Mouse (Mus musculus) left cerebral cortex, postnatal 10 days (tissue): ENCODE measurements around the gene Slc38a11. TPM values are rescaled to one million over a fixed set of nuclear protein-coding genes. Genes with fewer than 3 reads are reported as not detected.

Experiments
- DNase-seq, 2 experiments: peaks; one replicate each; pipeline ENCODE4 v3.0.0; 2021 to 2022; ENCODE audit warnings: low spot score in 2 of 2, mixed read lengths in 1 of 2; ENCODE audit errors: extremely low spot score in 1 of 2
- intact Hi-C: fragments of 180-260 bp; cut with DNase I; formaldehyde crosslinking; loops from one replicate; pipeline ENCODE4 v1.15.1; 2025
- total RNA-seq, 2 experiments: library from RNA; stranded (reverse); gene quantifications; 2 replicates each; pipeline ENCODE4 v1.2.3; 2021

The Slc38a11 gene
- total RNA-seq, 2 experiments from 2014 or later, result 3.5 to 3.6 TPM

DNA sequence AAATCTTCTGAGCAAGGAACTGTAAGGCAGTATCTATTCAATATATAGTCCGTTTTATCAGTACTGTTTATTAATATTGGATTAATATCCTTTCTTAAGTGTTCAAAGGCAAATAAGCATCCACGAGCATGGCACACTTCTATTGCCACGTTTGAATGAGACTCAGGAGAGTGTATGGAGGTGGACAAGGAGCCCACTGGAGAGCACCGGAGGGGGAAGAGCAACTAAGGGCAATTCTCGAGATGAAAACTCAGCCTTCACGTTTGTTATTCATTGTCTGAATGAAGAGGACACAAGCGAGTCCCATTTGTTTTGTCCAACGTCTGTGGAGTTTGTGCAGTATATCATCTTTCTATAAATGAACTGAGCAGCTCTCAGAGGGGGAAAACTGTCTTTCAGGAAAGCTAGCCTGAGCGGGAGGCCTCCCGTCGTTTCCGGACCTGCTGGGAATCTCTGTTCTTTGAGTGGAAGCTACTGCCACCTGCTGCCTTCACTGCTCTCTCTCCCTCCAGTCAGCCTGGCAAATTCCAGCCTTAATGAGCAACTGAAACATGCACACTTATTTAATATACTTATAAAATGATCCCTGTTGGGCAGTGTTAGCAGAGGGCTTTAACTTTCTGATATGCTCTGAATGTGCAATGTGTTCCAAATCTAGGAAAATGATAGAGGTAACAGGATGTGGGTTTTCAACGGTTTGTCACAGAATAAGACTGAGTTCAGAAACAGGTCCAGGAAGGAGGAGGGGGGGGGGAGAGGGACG lies 26.3 kb downstream of the Slc38a11 start:
- intact Hi-C loops, result loop anchor here (5.0 to 10.0 kb wide), 2 partner anchors 190 to 373 kb away; no protein-coding TSS in a partner anchor
- peak; percentile 40 to 75 for DNase-seq

DNA sequence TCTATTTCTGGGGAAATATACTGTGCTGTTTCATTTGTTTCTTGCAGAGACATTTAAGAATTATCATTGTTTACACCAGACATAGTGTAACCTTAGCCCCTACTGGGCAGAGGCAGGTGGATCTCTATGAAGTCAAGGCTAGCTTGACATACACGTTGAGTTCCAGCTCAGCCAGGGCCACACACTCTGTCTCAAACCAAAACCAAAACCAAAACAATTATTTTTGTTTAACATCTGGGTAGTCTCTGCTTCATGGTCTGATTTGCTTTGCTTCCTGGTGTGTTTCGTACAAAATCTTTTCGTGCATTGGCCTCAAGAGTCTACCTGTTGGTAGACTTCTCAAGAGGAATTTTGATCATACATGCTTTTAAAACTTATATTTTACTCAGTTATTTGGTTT lies 27.2 kb downstream of the Slc38a11 start:
- no peak for DNase-seq
- intact Hi-C loops, result loop anchor here (5.0 to 10.0 kb wide), 2 partner anchors 189 to 372 kb away; no protein-coding TSS in a partner anchor

GRCm38 (mm10) chr2:65334091-65334490 lies 29.7 kb downstream of the Slc38a11 start:
- no peak for DNase-seq
- intact Hi-C loops, result loop anchor here (5.0 to 10.0 kb wide), 2 partner anchors 97 to 369 kb away; partner anchors contain the start of gene Cobll1

DNA sequence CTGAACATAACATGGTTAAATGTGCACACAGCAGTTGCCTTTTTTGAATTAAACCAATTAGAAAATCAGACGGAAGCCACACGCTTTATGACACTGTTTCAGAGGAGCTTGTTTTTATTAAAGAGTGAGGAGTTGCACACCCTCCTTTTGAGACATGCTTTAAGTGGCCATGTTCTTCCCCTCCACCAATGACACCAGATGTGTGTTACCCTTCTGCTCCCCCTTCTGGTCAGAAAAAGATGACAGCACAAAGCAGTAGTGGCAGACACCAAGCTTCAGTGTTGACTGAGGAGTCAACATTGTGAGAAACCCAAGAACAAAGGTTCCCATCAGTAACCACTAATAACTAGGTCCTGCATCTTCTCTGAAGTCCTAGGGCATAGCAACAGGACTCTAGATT lies 32.5 kb downstream of the Slc38a11 start:
- intact Hi-C loops, result loop anchor here (5.0 to 10.0 kb wide), 2 partner anchors 94 to 367 kb away; partner anchors contain the start of gene Cobll1
- peak in 1 of 2 experiments; percentile 66 for DNase-seq

DNA sequence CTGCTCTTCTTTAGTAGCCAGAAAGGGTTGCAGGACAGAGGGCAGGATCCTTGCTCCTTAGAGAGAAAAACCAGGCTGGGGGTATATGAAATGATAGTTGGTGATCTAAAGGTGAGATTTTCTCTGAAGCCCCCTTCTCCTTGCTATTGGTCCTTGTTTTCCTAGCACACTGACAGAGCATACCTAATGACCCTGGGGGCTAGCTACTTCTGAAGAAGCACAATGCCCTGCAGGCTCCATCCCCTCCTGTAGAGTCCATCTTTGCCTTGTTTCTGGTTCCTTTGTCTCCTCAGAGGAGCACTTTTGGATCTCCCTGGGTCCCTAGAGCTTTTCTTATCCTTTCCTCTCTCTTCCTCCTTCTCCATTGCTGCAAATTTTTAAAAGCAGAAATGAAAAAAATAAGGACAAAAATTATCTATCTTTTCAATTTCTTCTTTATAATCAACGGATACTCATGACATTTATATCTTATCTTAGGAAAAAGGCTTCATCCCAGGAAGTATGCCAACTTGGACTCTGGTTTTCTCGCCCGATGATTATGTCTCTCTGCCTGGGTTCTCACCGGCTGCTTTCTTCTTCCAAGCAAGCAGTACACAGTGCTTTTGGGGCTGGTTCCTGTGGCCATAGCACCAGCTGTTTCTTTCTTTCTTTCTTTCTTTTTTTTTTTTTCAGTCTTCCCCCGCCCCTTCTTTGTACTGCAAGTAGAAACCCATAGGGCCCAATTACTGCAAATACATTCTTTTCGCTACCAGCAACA lies 41.7 kb downstream of the Slc38a11 start:
- DNase-seq, result no peak
- intact Hi-C loops, result no loop called here

GRCm38 (mm10) chr2:65320975-65321374 lies 42.9 kb downstream of the Slc38a11 start:
- intact Hi-C loops, result no loop called here
- DNase-seq, result no peak

DNA sequence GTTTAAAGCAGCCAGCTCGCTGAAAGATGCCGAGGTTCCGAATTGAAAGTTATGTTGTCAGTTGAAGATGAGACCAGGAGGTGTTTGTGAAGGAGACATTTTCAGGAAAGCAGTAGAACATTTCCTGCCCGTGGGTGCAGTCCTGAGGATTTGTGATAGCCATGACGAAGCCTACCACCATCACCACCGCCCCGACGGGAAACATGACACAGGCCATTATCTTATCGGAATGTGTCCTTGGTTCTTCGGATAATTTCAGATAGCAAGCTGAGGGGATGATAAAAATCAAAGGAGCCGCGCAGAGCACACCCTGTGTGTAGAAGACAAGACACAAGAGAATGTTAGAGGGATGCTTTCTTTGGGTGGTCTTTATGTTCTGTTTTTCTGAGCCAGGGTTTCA lies 47.1 kb downstream of the Slc38a11 start:
- no peak for DNase-seq
- intact Hi-C loops, result no loop called here

DNA sequence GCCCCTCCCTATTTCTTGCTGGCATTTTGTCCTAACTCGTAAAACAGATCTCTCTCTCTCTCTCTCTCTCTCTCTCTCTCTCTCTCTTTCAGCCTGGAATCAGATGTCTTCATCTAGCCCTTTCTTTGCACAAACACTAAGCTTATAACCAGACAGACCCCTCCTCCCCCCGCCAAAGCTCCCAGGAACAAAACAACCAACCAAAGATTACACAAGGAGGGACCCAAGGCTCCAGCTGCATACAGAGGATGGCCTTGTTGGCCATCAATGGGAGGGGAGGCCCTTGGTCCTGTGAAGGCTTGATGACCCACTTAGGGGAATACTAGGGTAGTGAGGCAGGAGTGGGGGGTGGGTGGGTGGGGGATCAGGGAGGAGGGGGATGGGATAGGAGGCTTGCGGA lies 52.6 kb downstream of the Slc38a11 start:
- intact Hi-C loops, result no loop called here
- peak in 1 of 2 experiments; percentile 26 for DNase-seq

DNA sequence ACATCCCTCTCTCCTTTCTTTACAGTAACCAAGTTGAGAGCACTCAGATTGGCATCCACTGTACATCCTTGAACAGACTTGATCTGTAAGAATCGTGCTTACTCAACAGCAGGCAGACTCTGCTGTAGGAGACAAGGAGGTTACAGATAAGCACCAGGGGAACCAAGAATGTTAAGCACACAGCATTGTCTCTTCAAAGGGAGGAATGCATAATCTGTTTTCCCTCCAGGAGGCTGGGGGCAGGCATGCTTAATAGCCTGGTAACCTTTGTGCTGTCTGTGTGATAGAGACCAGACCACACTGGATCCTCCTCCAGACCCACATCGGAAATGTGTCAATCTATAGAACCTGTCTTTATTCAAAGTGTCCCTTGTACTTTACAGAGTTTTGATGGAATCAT lies 67.3 kb downstream of the Slc38a11 start:
- intact Hi-C loops, result no loop called here
- no peak for DNase-seq

DNA sequence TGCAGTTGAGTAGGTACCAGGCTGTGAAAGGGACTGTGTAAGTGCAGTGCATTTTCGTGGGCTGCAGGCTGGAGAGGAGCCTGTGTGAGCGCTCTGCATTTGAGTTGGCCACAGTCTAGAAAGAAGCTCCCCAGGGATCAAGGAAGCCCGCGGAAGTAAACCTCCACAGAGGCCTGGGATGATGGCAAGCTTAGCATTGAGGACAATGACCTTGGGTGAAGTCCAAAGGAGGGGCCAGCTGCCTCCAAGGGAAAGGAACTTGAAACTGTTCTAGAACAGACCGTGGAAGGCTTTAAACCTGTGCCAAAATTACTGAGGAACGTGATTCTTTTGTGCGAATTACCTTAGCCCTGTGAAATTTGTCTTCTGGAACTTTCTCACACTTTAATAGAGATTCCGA lies 69.7 kb downstream of the Slc38a11 start:
- peak; percentile 5 to 85 for DNase-seq
- intact Hi-C loops, result no loop called here

DNA sequence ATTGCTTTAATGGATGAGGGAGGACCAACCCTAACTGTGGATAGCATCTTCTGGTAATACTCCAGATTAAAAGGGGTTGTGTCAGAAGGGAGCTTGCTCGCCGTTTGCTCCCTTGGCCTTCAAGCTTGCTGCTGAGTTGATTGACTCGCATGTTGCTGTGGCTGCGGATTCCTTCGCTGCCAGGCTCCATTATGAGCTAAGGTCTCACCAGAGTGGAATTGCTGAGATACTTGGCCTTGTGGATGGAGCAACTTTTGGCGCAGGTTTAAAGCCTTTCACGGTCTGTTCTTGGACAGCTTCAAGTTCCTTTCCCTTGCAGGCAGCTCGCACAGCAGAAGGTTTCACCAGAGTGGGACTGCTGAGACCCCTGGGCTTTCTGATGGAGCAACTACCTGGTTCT lies 70.4 kb downstream of the Slc38a11 start:
- no peak for DNase-seq
- intact Hi-C loops, result no loop called here

- DNase-seq, result no peak
- intact Hi-C loops, result no loop called here
Measured at GRCm38 (mm10) chr2:65289721-65290120, 74.1 kb downstream of the Slc38a11 start.

- no peak for DNase-seq
- intact Hi-C loops, result no loop called here
Measured at GRCm38 (mm10) chr2:65288696-65289095, 75.1 kb downstream of the Slc38a11 start.

DNA sequence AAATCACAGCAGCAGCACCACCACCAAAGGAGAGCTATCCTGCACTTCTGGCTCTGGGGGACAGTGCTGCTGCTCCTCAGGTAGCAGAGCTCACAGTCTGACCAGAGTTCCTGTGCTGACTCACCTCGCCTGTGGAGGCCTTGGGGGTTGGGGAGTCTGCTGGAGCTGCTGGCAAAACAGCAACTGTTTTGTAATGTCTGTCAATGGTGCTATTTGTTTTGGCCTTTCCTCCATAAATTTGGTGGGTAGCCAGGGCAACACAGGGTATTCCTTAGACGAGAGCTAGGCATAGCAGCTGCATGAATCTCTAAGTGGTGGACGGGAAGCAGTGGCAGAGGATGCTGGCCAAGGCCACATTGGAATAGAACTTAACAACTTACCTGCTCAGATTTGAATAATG lies 78.5 kb downstream of the Slc38a11 start:
- intact Hi-C loops, result no loop called here
- peak; percentile 27 to 56 for DNase-seq

DNA sequence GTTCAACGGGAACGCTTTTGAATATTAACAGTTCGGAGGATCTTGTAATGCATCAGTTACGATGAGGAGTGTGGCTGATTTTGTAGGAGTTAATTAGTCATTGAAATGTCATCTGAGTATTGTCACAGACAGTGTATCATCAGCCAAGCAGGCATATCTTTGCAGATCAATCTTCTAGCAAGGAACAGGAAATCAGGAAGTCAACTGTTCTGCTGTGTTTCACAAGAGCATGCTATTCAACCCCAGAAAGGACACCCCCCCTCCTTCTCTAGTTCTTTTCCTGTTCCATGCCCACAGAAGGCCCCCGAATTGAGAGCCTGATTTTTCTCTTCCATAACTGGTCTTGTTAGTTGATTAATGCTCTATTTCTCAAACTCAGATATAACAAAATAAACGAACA lies 80.9 kb downstream of the Slc38a11 start:
- DNase-seq, result no peak
- intact Hi-C loops, result no loop called here

DNA sequence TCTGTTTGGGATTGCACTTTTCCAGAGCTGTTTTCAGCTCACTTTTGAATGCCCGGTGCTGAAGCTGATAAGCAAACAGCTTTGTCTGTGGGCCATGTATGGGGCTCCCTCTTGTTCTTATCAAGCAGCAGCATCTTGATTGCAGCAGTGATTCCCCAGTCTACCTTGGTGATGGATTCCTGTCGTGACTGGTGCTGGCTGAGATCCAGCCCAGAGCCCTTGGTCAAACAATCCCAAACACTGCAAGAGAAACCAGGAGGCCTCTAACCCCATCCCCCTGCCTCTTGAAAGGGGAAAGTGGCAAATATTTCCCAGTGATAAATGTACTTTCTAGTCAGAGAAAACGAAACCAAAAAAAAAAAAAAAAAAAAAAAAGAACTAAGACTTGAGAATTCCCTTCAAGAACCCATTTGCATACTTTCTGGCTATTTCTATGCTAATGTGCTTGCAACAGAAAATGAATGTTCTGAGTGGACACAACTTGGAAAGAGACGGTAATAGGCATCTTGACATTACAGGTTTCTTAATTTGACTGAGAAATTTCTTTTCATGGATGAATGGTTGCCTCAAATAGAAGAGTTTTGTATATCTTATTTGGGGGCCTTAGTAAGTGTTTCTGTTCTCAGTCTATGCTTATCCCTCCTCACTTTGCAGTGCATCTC lies 84.7 kb downstream of the Slc38a11 start:
- no peak for DNase-seq
- intact Hi-C loops, result no loop called here

DNA sequence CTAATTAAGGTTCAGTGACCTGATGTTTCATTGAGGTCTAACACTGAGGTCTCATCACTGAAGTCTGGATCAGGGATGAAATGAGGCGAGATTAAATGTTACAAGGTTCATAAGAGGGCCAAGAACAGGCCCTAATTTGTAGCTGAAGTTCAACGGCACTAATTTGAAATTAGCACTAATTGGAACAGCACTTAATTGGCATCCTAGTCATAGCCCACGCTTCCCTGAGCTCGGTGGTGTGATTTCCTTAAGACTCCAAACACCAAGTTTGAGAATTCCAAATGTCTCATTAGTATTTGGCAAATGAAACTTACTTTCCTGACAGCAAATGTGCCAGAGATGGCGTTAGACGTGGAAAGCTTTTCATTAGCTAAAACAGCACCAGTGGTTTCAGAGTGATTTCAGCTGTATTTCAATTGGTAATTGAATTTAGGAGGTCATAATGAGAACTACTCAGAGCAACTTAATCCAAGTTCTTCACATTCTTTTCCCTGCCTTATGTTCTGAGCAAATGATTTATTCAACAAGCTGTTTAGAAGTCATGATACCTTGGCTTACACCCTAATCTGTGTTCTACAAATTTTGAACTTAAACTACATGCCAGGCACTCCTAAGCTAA lies 88.3 kb downstream of the Slc38a11 start:
- peak in 1 of 2 experiments; percentile 13 for DNase-seq
- intact Hi-C loops, result no loop called here

GRCm38 (mm10) chr2:65273910-65274309 lies 89.9 kb downstream of the Slc38a11 start:
- no peak for DNase-seq
- intact Hi-C loops, result no loop called here

GRCm38 (mm10) chr2:65268731-65269130 lies 95.1 kb downstream of the Slc38a11 start:
- no peak for DNase-seq
- intact Hi-C loops, result no loop called here
